Mouse (Mus musculus) retina, embryonic 14.5 days (tissue): ENCODE measurements at regions not wholly inside any gene's neighbourhood (a gene's known extent, or its start where the extent isn't known, plus 50 kb on each side); places are given as distances from the start of the nearest gene placed in this dataset.
A peak's percentile ranks its signal among the peaks of the same experiment; 100 is the strongest.

Experiments
- DNase-seq: peaks from one replicate; pipeline ENCODE4 v3.0.0-alpha.2; 2015; ENCODE audit warnings: low spot score

DNA sequence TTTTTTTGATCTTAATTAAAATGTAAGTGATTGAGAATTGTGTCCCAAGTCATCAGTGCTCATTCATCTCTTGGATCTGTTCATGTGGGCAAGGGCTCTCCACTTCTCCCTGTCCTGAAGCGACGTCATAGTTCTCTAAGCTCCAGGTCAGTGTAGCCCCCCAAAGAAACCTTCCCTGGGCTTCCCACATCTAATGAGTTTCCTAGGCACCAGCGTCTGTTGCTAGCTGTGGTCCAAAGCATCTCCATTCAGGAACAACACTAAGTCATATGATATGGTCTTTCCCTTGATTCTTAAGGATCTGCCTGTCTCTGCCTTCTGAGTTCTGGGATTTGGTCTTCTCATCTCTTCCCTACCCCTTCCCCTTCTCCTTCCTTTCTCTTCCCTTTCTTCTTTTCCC lies 66.3 kb upstream of the Sox4 start:
- DNase-seq: no peak

DNA sequence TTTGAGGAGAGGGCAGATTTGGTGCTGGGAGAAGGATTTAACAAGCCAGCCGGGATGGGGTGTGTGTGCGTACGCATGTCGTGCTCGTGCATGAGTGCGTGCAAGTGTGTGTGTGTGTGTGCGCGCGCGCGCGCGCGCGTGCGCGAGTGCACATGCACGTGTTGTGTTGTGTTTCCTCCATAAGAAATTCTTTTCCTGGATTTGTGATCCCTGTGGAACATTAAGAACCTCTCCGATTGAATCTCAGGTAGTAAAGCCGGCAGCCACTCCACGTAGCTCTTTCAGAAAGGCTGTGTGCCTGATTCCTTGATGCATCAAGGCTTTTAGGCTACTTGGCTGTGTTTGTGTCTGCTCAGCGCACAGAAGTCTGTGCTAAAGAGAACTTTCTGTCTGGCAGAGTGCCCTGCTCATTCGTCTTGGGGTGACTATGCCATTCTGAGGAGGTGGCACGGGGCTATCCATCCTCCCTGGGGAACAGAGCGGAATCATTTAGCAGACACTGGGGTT lies 62.7 kb upstream of the Sox4 start:
- DNase-seq: peak; percentile 69

DNA sequence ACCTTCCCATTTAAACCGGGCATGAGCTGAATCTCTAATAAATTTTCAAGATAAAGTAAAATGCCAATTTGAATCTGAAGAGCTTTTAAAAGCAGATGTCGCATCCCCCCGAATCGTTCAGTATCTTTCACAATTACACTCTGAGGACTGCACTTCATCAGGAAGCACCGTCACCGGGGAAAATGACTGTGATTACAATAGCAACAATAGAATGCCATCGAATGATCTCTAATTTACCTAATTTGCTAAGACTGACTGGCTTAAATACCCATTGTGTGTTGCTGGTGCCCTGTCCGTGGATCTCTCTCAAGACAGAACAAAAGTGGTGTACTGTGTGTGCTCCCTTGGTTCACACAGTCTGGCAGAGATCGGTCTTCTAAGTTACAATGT lies 62.1 kb upstream of the Sox4 start:
- DNase-seq: peak; percentile 85

DNA sequence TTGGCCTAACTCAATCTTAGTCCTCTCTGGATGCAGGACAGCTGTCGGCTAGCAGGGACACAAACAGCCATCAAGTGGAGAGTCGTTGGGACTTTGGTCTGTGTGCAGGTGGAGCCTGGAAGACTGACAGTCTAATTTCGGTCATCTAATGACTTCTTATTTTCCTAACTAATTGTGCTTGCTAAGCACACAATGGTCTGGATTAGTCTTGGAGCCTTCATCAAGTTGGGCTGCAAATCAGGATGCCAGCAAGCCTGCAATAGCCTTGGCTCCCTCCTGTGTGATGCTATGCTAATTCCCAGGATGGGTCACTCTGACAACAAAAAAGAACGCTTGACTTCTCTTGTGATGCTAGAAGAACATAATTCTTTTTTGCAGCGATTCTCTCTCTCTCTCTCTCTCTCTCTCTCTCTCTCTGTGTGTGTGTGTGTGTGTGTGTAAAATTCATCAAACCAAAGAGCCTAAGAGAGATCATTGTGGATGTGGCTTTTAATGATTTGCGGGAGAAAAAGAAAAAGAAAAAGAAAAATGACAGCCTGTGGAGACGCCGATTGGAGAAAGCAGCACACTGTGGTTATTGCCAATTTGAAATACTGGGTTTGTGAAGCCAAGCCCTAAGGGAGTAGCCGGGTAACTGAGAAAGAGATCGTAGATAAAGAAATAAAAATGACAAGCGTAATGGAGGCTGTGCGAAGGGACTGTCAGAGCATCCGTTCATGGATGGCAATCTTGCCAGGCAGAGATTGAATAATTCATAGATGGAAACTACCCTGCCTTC lies 61.5 kb upstream of the Sox4 start:
- DNase-seq: peak; percentile 89

DNA sequence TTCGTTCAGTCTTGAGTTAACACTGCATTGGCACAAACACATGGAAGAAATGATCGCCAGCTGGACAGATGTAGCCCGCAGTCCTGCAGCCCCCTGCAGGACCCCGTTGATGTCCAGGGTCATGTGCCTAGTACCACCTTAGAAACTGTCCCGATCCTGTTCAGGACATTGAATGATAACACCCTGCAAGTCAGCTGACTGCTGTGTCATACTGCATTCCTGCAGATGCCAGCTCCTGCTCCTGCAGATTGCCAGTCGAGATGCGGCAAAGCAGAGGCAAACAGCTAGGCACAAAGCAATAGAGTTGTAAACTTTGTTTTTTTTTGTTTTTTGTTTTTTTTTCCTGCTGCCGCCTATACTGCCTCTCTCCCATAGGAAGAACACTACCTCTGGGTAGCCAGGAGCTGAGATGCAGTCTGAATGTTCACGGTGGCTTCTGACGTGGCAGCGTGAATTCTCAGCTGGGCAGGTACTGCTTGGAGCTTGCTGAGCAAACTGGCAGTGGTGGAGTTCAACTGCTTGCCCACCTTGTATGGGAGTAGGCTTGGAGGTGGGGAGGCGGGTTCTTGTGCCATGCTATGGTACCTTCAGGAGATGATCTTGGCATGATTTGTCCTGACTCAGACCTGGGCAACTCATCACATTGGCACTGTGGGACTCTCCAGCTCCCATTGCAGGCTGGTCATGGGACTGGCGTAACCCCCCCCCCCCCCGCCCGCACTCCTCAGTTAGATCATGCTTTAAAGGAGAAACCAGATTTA lies 60.7 kb upstream of the Sox4 start:
- DNase-seq: no peak

DNA sequence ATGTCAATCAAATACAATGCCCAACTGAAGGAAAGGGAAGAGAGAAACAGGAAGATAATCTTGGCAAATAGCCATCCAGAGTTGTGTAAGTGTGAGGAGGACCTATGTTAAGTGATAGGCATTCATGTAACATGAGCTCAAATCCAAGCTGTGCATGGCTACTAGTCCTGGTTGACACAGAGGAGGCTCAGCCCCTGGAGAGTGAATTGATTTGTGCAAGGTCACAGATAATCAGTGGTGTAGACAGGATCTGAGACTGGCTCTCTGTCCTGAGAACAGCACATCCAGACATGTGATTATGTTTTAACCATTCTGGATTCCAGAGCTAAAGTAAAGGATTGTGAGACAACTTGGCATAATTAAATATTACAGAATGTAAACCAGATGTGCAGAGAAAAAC lies 53.0 kb upstream of the Sox4 start:
- DNase-seq: no peak
